Mouse (Mus musculus) induced T-regulatory cell, adult 2 months (primary cell): ENCODE measurements at regions not wholly inside any gene's neighbourhood (a gene's known extent, or its start where the extent isn't known, plus 50 kb on each side); places are given as distances from the start of the nearest gene placed in this dataset.
"Not testable (repeated sequence)": the region's sequence is repeated elsewhere in the genome, so short reads cannot be mapped to it uniquely, and the experiment has no call there.

Experiments
- DNase-seq: peaks from one replicate; pipeline ENCODE4 v3.0.0-alpha.2; 2012; ENCODE audit warnings: low read depth

GRCm38 (mm10) chr11:12913401-12913800 is 448.6 kb upstream of the Cobl start:
- not testable (repeated sequence) for DNase-seq

- no peak for DNase-seq
Measured at GRCm38 (mm10) chr11:12873712-12874111, 409.0 kb upstream of the Cobl start.

GRCm38 (mm10) chr11:12872802-12873201 is 408.0 kb upstream of the Cobl start:
- DNase-seq = no peak

GRCm38 (mm10) chr11:12872399-12872798 is 407.6 kb upstream of the Cobl start:
- no peak for DNase-seq

- DNase-seq = no peak
Measured at GRCm38 (mm10) chr11:12867541-12867940, 402.8 kb upstream of the Cobl start.

GRCm38 (mm10) chr11:12865034-12865620 is 400.4 kb upstream of the Cobl start:
- DNase-seq = no peak

GRCm38 (mm10) chr11:12859344-12859930 is 394.7 kb upstream of the Cobl start:
- no peak for DNase-seq

GRCm38 (mm10) chr11:12858274-12858884 is 393.6 kb upstream of the Cobl start:
- DNase-seq = no peak

GRCm38 (mm10) chr11:12857358-12858199 is 392.8 kb upstream of the Cobl start:
- DNase-seq = no peak

- DNase-seq = no peak
Measured at GRCm38 (mm10) chr11:12847793-12848192, 383.0 kb upstream of the Cobl start.

- DNase-seq = no peak
Measured at GRCm38 (mm10) chr11:12843631-12844423, 379.1 kb upstream of the Cobl start.

GRCm38 (mm10) chr11:12841393-12841792 is 376.6 kb upstream of the Cobl start:
- no peak for DNase-seq

GRCm38 (mm10) chr11:12837920-12838319 is 373.2 kb upstream of the Cobl start:
- no peak for DNase-seq

- no peak for DNase-seq
Measured at GRCm38 (mm10) chr11:12837387-12837786, 372.6 kb upstream of the Cobl start.

- no peak for DNase-seq
Measured at GRCm38 (mm10) chr11:12836387-12836786, 371.6 kb upstream of the Cobl start.

GRCm38 (mm10) chr11:12812021-12812420 is 347.3 kb upstream of the Cobl start:
- no peak for DNase-seq

- peak; percentile 1 for DNase-seq
Measured at GRCm38 (mm10) chr11:12810949-12811881, 346.5 kb upstream of the Cobl start.
